Mouse (Mus musculus): ENCODE measurements around the gene Rbks.

Rbks gene

DNA sequence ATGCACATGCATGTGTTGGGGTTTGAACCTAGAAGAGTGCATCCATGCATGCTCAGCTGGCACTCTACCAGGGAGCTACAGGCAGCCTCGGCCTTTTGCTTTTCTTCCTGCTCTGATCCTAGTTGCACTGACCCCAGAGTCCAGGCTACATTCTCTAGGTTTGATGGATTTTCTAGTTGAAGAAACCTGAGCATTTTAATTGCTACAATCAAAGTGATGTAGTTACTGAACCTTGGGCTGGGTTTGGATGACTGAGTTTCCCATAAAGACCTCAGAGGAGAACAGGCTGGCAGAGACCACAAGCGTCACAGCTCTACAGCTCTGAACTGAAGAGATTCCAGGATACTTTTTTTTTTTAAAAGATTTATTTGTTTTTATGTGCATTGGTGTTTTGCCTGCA is 114.2 kb downstream of the Rbks start:
- no peak for DNase-seq (ENCODE audit: low spot score in 2 of 2)

- no peak for DNase-seq (ENCODE audit: low spot score in 2 of 2)
Measured at GRCm38 (mm10) chr5:31581932-31582331, 115.5 kb downstream of the Rbks start.

DNA sequence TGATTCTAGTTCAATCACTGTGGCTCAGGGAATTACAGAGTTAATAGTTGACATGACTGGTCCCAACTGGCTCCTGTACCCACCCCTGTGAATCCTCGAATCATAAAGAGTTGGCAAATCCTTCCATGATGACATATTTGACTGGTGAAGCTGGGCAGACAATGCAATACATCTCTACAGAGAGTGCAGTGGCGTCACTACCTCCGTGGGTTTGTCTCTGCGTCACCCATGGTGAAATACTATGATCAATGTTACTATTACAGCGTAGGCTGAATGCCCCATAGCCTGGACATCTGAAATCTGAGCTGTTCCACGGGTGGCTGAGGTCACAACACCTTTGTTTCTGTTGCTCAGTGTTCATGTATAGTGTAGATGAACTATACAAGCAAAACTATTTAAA is 116.2 kb downstream of the Rbks start:
- no peak for DNase-seq (ENCODE audit: low spot score in 2 of 2)

DNA sequence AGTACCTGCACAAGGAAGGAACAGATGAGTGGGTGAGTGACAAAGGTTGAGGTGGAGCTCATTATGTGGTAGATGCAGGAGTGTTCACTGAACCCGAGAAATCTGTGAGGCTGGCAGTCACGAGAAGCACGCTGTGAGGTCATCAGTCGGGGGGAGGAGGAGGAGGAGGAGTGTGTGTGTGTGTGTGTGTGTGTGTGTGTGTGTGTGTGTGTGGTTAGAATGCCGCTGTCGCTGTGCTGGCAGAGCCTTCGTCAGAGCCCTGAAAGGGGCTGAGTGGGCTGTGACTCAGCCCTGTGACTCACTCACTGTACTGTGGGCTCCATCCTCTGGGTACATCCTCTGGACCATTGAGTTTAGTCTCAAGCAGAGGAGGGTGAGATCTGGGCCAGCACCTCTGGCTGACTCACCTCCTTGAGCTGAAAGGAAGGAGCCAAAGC is 120.9 kb downstream of the Rbks start:
- peak; percentile 72 to 78 for DNase-seq (ENCODE audit: low spot score in 2 of 2)
